Mouse (Mus musculus): ENCODE measurements at regions not wholly inside any gene's neighbourhood (a gene's known extent, or its start where the extent isn't known, plus 50 kb on each side); places are given as distances from the start of the nearest gene placed in this dataset.

GRCm38 (mm10) chr4:92748070-92748469 lies 556.5 kb upstream of the Gm12666 start:
- H3K4me2 ChIP-seq (ENCODE audit: low read depth, low read length), result no peak overlapping the region
- H3K36me3 ChIP-seq (ENCODE audit: insufficient read depth, low read length), result no peaks in the 10 kb centered on the region
- no peak overlapping the region for H3K9ac ChIP-seq (replicated peaks; ENCODE audit: low read length)
- TF ChIP-seq CTCF (IDR thresholded peaks at IDR 0.05; ENCODE audit: low read depth), result no peak
- no peak overlapping the region for H3K27ac ChIP-seq
- no peaks in the 10 kb centered on the region for H3K4me1 ChIP-seq (ENCODE audit: insufficient read depth, low read length)
- DNase-seq (ENCODE audit: low spot score), result peak; percentile 68
- H3K27me3 ChIP-seq (ENCODE audit: insufficient read depth, low read length), result no peaks in the 10 kb centered on the region
- no peak overlapping the region for H3K4me3 ChIP-seq (ENCODE audit: low read length)
- ATAC-seq, result peak; percentile 59; the same call in 1 of the 2 replicates
- 42% methylated on average over 2 of the region's 2 CpGs for WGBS
- no peaks in the 10 kb centered on the region for H3K9me3 ChIP-seq (ENCODE audit: low read length)

- 43% methylated on average over 2 of the region's 2 CpGs for WGBS
- Histone ChIP-seq H3K4me3 (ENCODE audit: low read length) (no peak overlapping the region), H3K9me3 (ENCODE audit: low read length) (no peaks in the 10 kb centered on the region), H3K9ac (replicated peaks; ENCODE audit: low read length) (no peak overlapping the region), H3K27ac (no peak overlapping the region), H3K4me2 (ENCODE audit: low read depth, low read length) (no peak overlapping the region), H3K27me3 (ENCODE audit: insufficient read depth, low read length) (no peaks in the 10 kb centered on the region), H3K4me1 (ENCODE audit: insufficient read depth, low read length) (no peaks in the 10 kb centered on the region), H3K36me3 (ENCODE audit: insufficient read depth, low read length) (no peaks in the 10 kb centered on the region)
- ATAC-seq (no peak), DNase-seq (ENCODE audit: low spot score) (peak; percentile 51)
- TF ChIP-seq CTCF (IDR thresholded peaks at IDR 0.05; ENCODE audit: low read depth), result no peak
These were observed 554.7 kb upstream of the Gm12666 start for GRCm38 (mm10) chr4:92746233-92746632.

GRCm38 (mm10) chr4:92702755-92703154 lies 511.2 kb upstream of the Gm12666 start:
- ATAC-seq (no peak), DNase-seq (ENCODE audit: low spot score) (no peak)
- Histone ChIP-seq H3K4me3 (ENCODE audit: low read length) (no peak overlapping the region), H3K36me3 (ENCODE audit: insufficient read depth, low read length) (no peaks in the 10 kb centered on the region), H3K9me3 (ENCODE audit: low read length) (no peaks in the 10 kb centered on the region), H3K9ac (replicated peaks; ENCODE audit: low read length) (no peak overlapping the region), H3K27ac (no peak overlapping the region), H3K4me1 (ENCODE audit: insufficient read depth, low read length) (no peaks in the 10 kb centered on the region), H3K4me2 (ENCODE audit: low read depth, low read length) (no peak overlapping the region), H3K27me3 (ENCODE audit: insufficient read depth, low read length) (no peaks in the 10 kb centered on the region)
- no peak for TF ChIP-seq CTCF (IDR thresholded peaks at IDR 0.05; ENCODE audit: low read depth)
